Mouse (Mus musculus): ENCODE measurements around the gene Synpo2l. TPM values are rescaled to one million over a fixed set of nuclear protein-coding genes. Genes with fewer than 3 reads are reported as not detected.
"Not testable (repeated sequence)": the region's sequence is repeated elsewhere in the genome, so short reads cannot be mapped to it uniquely, and the experiment has no call there.

The Synpo2l gene
- polyA plus RNA-seq (2014; fragmentation: Nextera tagmentation; extraction: Ambion mirVana) = 0.48 and 1.0 TPM in 2 replicates

GRCm38 (mm10) chr14:20668154-20668810, at the start of gene Synpo2l:
Gene Synpo2l, minus strand, starts transcription at chr14:20668354.
- Histone ChIP-seq H3K36me3 (ENCODE audit: control insufficient read depth, insufficient read depth, low read length) (no peaks in the 10 kb centered on the region), H3K4me3 (ENCODE audit: low read depth, low read length) (no peak within 1 kb of the TSS), H3K27me3 (ENCODE audit: control insufficient read depth, insufficient read depth, low read length) (no peaks in the 10 kb centered on the region), H3K27ac (ENCODE audit: low read depth, low read length) (no peak within 1 kb of the TSS), H3K9ac (ENCODE audit: low read depth, low read length) (no peak within 1 kb of the TSS), H3K4me1 (replicated peaks; ENCODE audit: control insufficient read depth, insufficient read depth, low read length) (no peaks in the 10 kb centered on the region), H3K9me3 (ENCODE audit: control insufficient read depth, low read length) (no peaks in the 10 kb centered on the region), H3K4me2 (replicated peaks; ENCODE audit: low read depth, low read length) (no peak within 1 kb of the TSS)
- DNase-seq (ENCODE audit: low spot score) (no peak), ATAC-seq (ENCODE audit: low FRiP score) (no peak)
- 85% methylated on average over 8 of the region's 8 CpGs for WGBS

- ATAC-seq (ENCODE audit: low FRiP score) (no peak), DNase-seq (ENCODE audit: low spot score) (no peak)
- H3K9ac ChIP-seq (ENCODE audit: low read depth, low read length) = no peak overlapping the region
- peaks cover 1% of the 10 kb centered on the region for H3K4me1 ChIP-seq (replicated peaks; ENCODE audit: control insufficient read depth, insufficient read depth, low read length)
- no peak overlapping the region for H3K4me2 ChIP-seq (replicated peaks; ENCODE audit: low read depth, low read length)
- H3K9me3 ChIP-seq (ENCODE audit: control insufficient read depth, low read length) = no peaks in the 10 kb centered on the region
- no peak overlapping the region for H3K4me3 ChIP-seq (ENCODE audit: low read depth, low read length)
- 82% methylated on average over 11 of the region's 11 CpGs for WGBS
- peaks cover 30% of the 10 kb centered on the region for H3K36me3 ChIP-seq (ENCODE audit: control insufficient read depth, insufficient read depth, low read length)
- H3K27ac ChIP-seq (ENCODE audit: low read depth, low read length) = no peak overlapping the region
- H3K27me3 ChIP-seq (ENCODE audit: control insufficient read depth, insufficient read depth, low read length) = no peaks in the 10 kb centered on the region
Measured at GRCm38 (mm10) chr14:20713832-20714231, 45.7 kb upstream of the Synpo2l start.

GRCm38 (mm10) chr14:20708239-20708638, 40.1 kb upstream of the Synpo2l start:
- H3K9me3 ChIP-seq (ENCODE audit: control insufficient read depth, low read length) = no peaks in the 10 kb centered on the region
- peaks cover 6% of the 10 kb centered on the region; the same call in 1 of the 2 replicates for H3K36me3 ChIP-seq (ENCODE audit: control insufficient read depth, insufficient read depth, low read length)
- H3K4me1 ChIP-seq (replicated peaks; ENCODE audit: control insufficient read depth, insufficient read depth, low read length) = peaks cover 4% of the 10 kb centered on the region
- ATAC-seq (ENCODE audit: low FRiP score) (no peak), DNase-seq (ENCODE audit: low spot score) (no peak)
- peak overlapping the region; percentile 99 for H3K4me3 ChIP-seq (ENCODE audit: low read depth, low read length)
- WGBS = 14% methylated on average over 10 of the region's 10 CpGs
- H3K4me2 ChIP-seq (replicated peaks; ENCODE audit: low read depth, low read length) = peak overlapping the region; percentile 79
- H3K27ac ChIP-seq (ENCODE audit: low read depth, low read length) = no peak overlapping the region; the same call in 1 of the 2 replicates
- H3K9ac ChIP-seq (ENCODE audit: low read depth, low read length) = peak overlapping the region; percentile 96
- H3K27me3 ChIP-seq (ENCODE audit: control insufficient read depth, insufficient read depth, low read length) = no peaks in the 10 kb centered on the region

GRCm38 (mm10) chr14:20707201-20708190, 39.3 kb upstream of the Synpo2l start, which contains the start of gene Zswim8:
Gene Zswim8, plus strand, starts transcription at chr14:20707552.
- Histone ChIP-seq H3K4me2 (replicated peaks; ENCODE audit: low read depth, low read length) (peak within 1 kb of the TSS; percentile 79), H3K36me3 (ENCODE audit: control insufficient read depth, insufficient read depth, low read length) (0 out of 2 replicates have a peak, but pooled peaks cover 2% of the 10 kb centered on the region), H3K9me3 (ENCODE audit: control insufficient read depth, low read length) (no peaks in the 10 kb centered on the region), H3K27ac (ENCODE audit: low read depth, low read length) (peak within 1 kb of the TSS; percentile 82), H3K4me3 (ENCODE audit: low read depth, low read length) (peak within 1 kb of the TSS; percentile 99), H3K9ac (ENCODE audit: low read depth, low read length) (peak within 1 kb of the TSS; percentile 96), H3K4me1 (replicated peaks; ENCODE audit: control insufficient read depth, insufficient read depth, low read length) (peaks cover 4% of the 10 kb centered on the region), H3K27me3 (ENCODE audit: control insufficient read depth, insufficient read depth, low read length) (no peaks in the 10 kb centered on the region)
- DNase-seq (ENCODE audit: low spot score) (peak; percentile 93), ATAC-seq (ENCODE audit: low FRiP score) (peak; percentile 95)
- WGBS = under 1% methylated on average over 76 of the region's 80 CpGs

GRCm38 (mm10) chr14:20703461-20703860, 35.3 kb upstream of the Synpo2l start:
- Histone ChIP-seq H3K4me3 (ENCODE audit: low read depth, low read length) (peak overlapping the region; percentile 71), H3K27ac (ENCODE audit: low read depth, low read length) (peak overlapping the region; percentile 77)
- not testable (repeated sequence) for ATAC-seq (ENCODE audit: low FRiP score)

GRCm38 (mm10) chr14:20702741-20703381, 34.7 kb upstream of the Synpo2l start, which contains the start of gene Chchd1:
Gene Chchd1, plus strand, starts transcription at chr14:20703006.
- Histone ChIP-seq H3K9me3 (ENCODE audit: control insufficient read depth, low read length) (no peaks in the 10 kb centered on the region), H3K9ac (ENCODE audit: low read depth, low read length) (peak within 1 kb of the TSS; percentile 88), H3K4me2 (replicated peaks; ENCODE audit: low read depth, low read length) (peak within 1 kb of the TSS; percentile 56), H3K4me3 (ENCODE audit: low read depth, low read length) (peak within 1 kb of the TSS; percentile 71), H3K36me3 (ENCODE audit: control insufficient read depth, insufficient read depth, low read length) (no peaks in the 10 kb centered on the region), H3K27me3 (ENCODE audit: control insufficient read depth, insufficient read depth, low read length) (no peaks in the 10 kb centered on the region), H3K27ac (ENCODE audit: low read depth, low read length) (peak within 1 kb of the TSS; percentile 77), H3K4me1 (replicated peaks; ENCODE audit: control insufficient read depth, insufficient read depth, low read length) (0 out of 2 replicates have a peak, but pooled peaks cover 4% of the 10 kb centered on the region)
- 0% methylated on average over 61 of the region's 61 CpGs for WGBS
- DNase-seq (ENCODE audit: low spot score) (peak; percentile 93), ATAC-seq (ENCODE audit: low FRiP score) (peak; percentile 80)

More at GRCm38 (mm10) chr14:20703461-20703860, 35.3 kb upstream of the Synpo2l start:
- H3K36me3 ChIP-seq (ENCODE audit: control insufficient read depth, insufficient read depth, low read length); DNase-seq (ENCODE audit: low spot score); H3K27me3 ChIP-seq (ENCODE audit: control insufficient read depth, insufficient read depth, low read length); H3K4me1 ChIP-seq (replicated peaks; ENCODE audit: control insufficient read depth, insufficient read depth, low read length); H3K9me3 ChIP-seq (ENCODE audit: control insufficient read depth, low read length): not testable (repeated sequence)
- Histone ChIP-seq H3K9ac (ENCODE audit: low read depth, low read length) (peak overlapping the region; percentile 88), H3K4me2 (replicated peaks; ENCODE audit: low read depth, low read length) (peak overlapping the region; percentile 56)
- 11% methylated on average over 8 of the region's 8 CpGs for WGBS

- WGBS = 16% methylated on average over 15 of the region's 15 CpGs
Measured at GRCm38 (mm10) chr14:20702096-20702740, 34.1 kb upstream of the Synpo2l start.

GRCm38 (mm10) chr14:20701554-20701953, 33.4 kb upstream of the Synpo2l start:
- ATAC-seq (ENCODE audit: low FRiP score) = no peak
- Histone ChIP-seq H3K4me3 (ENCODE audit: low read depth, low read length) (no peak overlapping the region), H3K4me2 (replicated peaks; ENCODE audit: low read depth, low read length) (peak overlapping the region; percentile 56; the same call in 1 of the 2 replicates), H3K36me3 (ENCODE audit: control insufficient read depth, insufficient read depth, low read length) (no peaks in the 10 kb centered on the region), H3K9me3 (ENCODE audit: control insufficient read depth, low read length) (no peaks in the 10 kb centered on the region), H3K4me1 (replicated peaks; ENCODE audit: control insufficient read depth, insufficient read depth, low read length) (peaks cover 9% of the 10 kb centered on the region; the same call in 1 of the 2 replicates), H3K27ac (ENCODE audit: low read depth, low read length) (no peak overlapping the region), H3K27me3 (ENCODE audit: control insufficient read depth, insufficient read depth, low read length) (no peaks in the 10 kb centered on the region), H3K9ac (ENCODE audit: low read depth, low read length) (no peak overlapping the region)
- WGBS = 89% methylated on average over 8 of the region's 8 CpGs
- DNase-seq (ENCODE audit: low spot score) = no peak

More at GRCm38 (mm10) chr14:20702096-20702740, 34.1 kb upstream of the Synpo2l start:
- ATAC-seq (ENCODE audit: low FRiP score) = peak; percentile 32
- Histone ChIP-seq H3K4me3 (ENCODE audit: low read depth, low read length) (peak overlapping the region; percentile 71), H3K4me1 (replicated peaks; ENCODE audit: control insufficient read depth, insufficient read depth, low read length) (0 out of 2 replicates have a peak, but pooled peaks cover 4% of the 10 kb centered on the region), H3K27ac (ENCODE audit: low read depth, low read length) (peak overlapping the region; percentile 77), H3K9me3 (ENCODE audit: control insufficient read depth, low read length) (no peaks in the 10 kb centered on the region), H3K27me3 (ENCODE audit: control insufficient read depth, insufficient read depth, low read length) (no peaks in the 10 kb centered on the region), H3K36me3 (ENCODE audit: control insufficient read depth, insufficient read depth, low read length) (no peaks in the 10 kb centered on the region), H3K4me2 (replicated peaks; ENCODE audit: low read depth, low read length) (peak overlapping the region; percentile 56), H3K9ac (ENCODE audit: low read depth, low read length) (peak overlapping the region; percentile 88)
- no peak for DNase-seq (ENCODE audit: low spot score)
